Mouse (Mus musculus) lung, embryonic 16.5 days (tissue): ENCODE measurements around the gene Crybg3. TPM values are rescaled to one million over a fixed set of nuclear protein-coding genes. Genes with fewer than 3 reads are reported as not detected.

Source experiments
- ATAC-seq: fragments of 200-750 bp; cut with Nextera tagmentation; 2 replicates; pipeline ENCODE4 v1.8.0; 2017; ENCODE audit warnings: low read depth, mild to moderate bottlenecking, moderate library complexity
- H3K27ac ChIP-seq: fragments of 300-500 bp; sonication (generic); 2 replicates; pipeline ENCODE4 v1.5.1; 2014; ENCODE audit warnings: mild to moderate bottlenecking, control low read depth, low read length
- H3K27me3 ChIP-seq: fragments of 300-500 bp; sonication (generic); 2 replicates; pipeline ENCODE4 v1.6.1; 2014; ENCODE audit warnings: low read depth, low read length, mixed read lengths; ENCODE audit not compliant: control insufficient read depth, insufficient read depth
- H3K36me3 ChIP-seq: fragments of 300-500 bp; sonication (generic); 2 replicates; pipeline ENCODE4 v1.6.1; 2014; ENCODE audit warnings: low read length; ENCODE audit not compliant: control insufficient read depth, insufficient read depth
- H3K4me1 ChIP-seq: fragments of 300-500 bp; sonication (generic); replicated peaks from 2 replicates; pipeline ENCODE4 v1.6.1; 2014; ENCODE audit warnings: low read length, mixed read lengths; ENCODE audit not compliant: control insufficient read depth, insufficient read depth
- H3K4me2 ChIP-seq: fragments of 300-500 bp; sonication (generic); 2 replicates; pipeline ENCODE4 v1.6.1; 2014; ENCODE audit warnings: low read depth, low read length, control low read depth
- H3K4me3 ChIP-seq: fragments of 300-500 bp; sonication (generic); 2 replicates; pipeline ENCODE4 v1.5.1; 2014; ENCODE audit warnings: mild to moderate bottlenecking, low read length, control low read depth
- H3K9ac ChIP-seq: fragments of 300-500 bp; sonication (generic); 2 replicates; pipeline ENCODE4 v1.6.1; 2014; ENCODE audit warnings: low read length, control low read depth
- H3K9me3 ChIP-seq: fragments of 300-500 bp; sonication (generic); 2 replicates; pipeline ENCODE4 v1.6.1; 2016; ENCODE audit warnings: low read length; ENCODE audit not compliant: control insufficient read depth
- WGBS: fragments of 180-500 bp; shearing (Covaris S2); extraction: QIAGEN DNeasy Blood & Tissue Kit; methylation state at CpG from one replicate; pipeline ENCODE4 v1.1.7; 2014; 5-methylcytosine and 5-hydroxymethylcytosine counted together
- polyA plus RNA-seq: library from polyadenylated mRNA; unstranded; fragments of >200 nt; fragmentation: Nextera tagmentation; extraction: Ambion mirVana; gene quantifications from 2 replicates; pipeline ENCODE4 v1.2.1, GENCODE M21; 2015

Crybg3 gene
- polyA plus RNA-seq, 1 experiment from 2014 or later = 5.5 TPM

DNA sequence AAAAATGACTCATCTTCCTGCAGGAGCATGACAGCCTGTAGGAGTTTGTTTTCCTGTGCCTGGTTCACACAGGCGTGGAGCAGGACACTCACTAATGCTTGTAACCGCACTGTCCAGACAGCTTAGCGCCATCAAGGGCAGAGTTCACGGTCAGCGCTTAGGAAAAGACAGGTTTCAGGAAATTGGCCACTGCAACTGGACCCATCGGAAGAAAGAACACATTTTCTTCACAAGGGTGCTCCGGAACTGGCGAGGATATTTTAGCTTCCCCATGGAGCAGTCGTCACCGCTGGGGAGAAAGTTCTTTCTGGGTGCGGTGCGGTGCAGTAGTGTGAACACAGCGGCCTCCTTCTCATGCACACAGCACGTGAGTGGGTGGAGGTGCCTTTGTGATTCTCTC is 107.6 kb downstream of the Crybg3 start:
- Histone ChIP-seq H3K4me3 (no peak overlapping the region), H3K4me1 (no peaks in the 10 kb centered on the region), H3K27me3 (no peaks in the 10 kb centered on the region), H3K4me2 (no peak overlapping the region), H3K9me3 (no peaks in the 10 kb centered on the region), H3K36me3 (peaks cover 23% of the 10 kb centered on the region), H3K9ac (no peak overlapping the region), H3K27ac (no peak overlapping the region)
- ATAC-seq = no peak
- WGBS = 87% methylated on average over 14 of the region's 14 CpGs

- H3K9me3 ChIP-seq = no peaks in the 10 kb centered on the region
- H3K4me1 ChIP-seq = no peaks in the 10 kb centered on the region
- no peak overlapping the region for H3K27ac ChIP-seq
- no peak overlapping the region for H3K4me2 ChIP-seq
- H3K36me3 ChIP-seq = peaks cover 33% of the 10 kb centered on the region
- no peaks in the 10 kb centered on the region for H3K27me3 ChIP-seq
- no peak for ATAC-seq
- no peak overlapping the region for H3K4me3 ChIP-seq
- 84% methylated on average over 9 of the region's 9 CpGs for WGBS
- H3K9ac ChIP-seq = no peak overlapping the region
Measured at GRCm38 (mm10) chr16:59487975-59488548, 112.7 kb downstream of the Crybg3 start.

GRCm38 (mm10) chr16:59487239-59487638 is 113.5 kb downstream of the Crybg3 start:
- H3K4me3 ChIP-seq = no peak overlapping the region
- H3K9me3 ChIP-seq = no peaks in the 10 kb centered on the region
- WGBS = 81% methylated on average over 7 of the region's 7 CpGs
- H3K4me2 ChIP-seq = no peak overlapping the region
- H3K27ac ChIP-seq = no peak overlapping the region
- ATAC-seq = no peak
- H3K9ac ChIP-seq = no peak overlapping the region
- no peaks in the 10 kb centered on the region for H3K27me3 ChIP-seq
- H3K36me3 ChIP-seq = peaks cover 30% of the 10 kb centered on the region
- H3K4me1 ChIP-seq = no peaks in the 10 kb centered on the region

- H3K27me3 ChIP-seq = no peaks in the 10 kb centered on the region
- 84% methylated on average over 3 of the region's 3 CpGs for WGBS
- no peak overlapping the region for H3K27ac ChIP-seq
- H3K4me1 ChIP-seq = peaks cover 2% of the 10 kb centered on the region; the same call in 1 of the 2 replicates
- H3K9me3 ChIP-seq = no peaks in the 10 kb centered on the region
- H3K36me3 ChIP-seq = peaks cover 6% of the 10 kb centered on the region
- no peak overlapping the region for H3K9ac ChIP-seq
- H3K4me2 ChIP-seq = no peak overlapping the region
- ATAC-seq = no peak
- no peak overlapping the region for H3K4me3 ChIP-seq
Measured at GRCm38 (mm10) chr16:59477955-59478354, 122.8 kb downstream of the Crybg3 start.

GRCm38 (mm10) chr16:59474788-59475187 is 126.0 kb downstream of the Crybg3 start:
- no peaks in the 10 kb centered on the region for H3K27me3 ChIP-seq
- H3K4me1 ChIP-seq = peaks cover 8% of the 10 kb centered on the region; the same call in 1 of the 2 replicates
- no peak overlapping the region for H3K4me3 ChIP-seq
- H3K9me3 ChIP-seq = no peaks in the 10 kb centered on the region
- H3K4me2 ChIP-seq = no peak overlapping the region
- no peak for ATAC-seq
- no peak overlapping the region for H3K9ac ChIP-seq
- 10% methylated on average over 1 of the region's 1 CpGs for WGBS
- no peak overlapping the region for H3K27ac ChIP-seq
- H3K36me3 ChIP-seq = 0 out of 2 replicates have a peak, but pooled peaks cover 2% of the 10 kb centered on the region

GRCm38 (mm10) chr16:59472546-59472945 is 128.2 kb downstream of the Crybg3 start:
- peak overlapping the region; percentile 69 for H3K4me2 ChIP-seq
- no peaks in the 10 kb centered on the region for H3K27me3 ChIP-seq
- 0 out of 2 replicates have a peak, but pooled peaks cover 2% of the 10 kb centered on the region for H3K36me3 ChIP-seq
- ATAC-seq = no peak
- 40% methylated on average over 6 of the region's 6 CpGs for WGBS
- H3K27ac ChIP-seq = no peak overlapping the region
- no peak overlapping the region for H3K9ac ChIP-seq
- peak overlapping the region; percentile 73 for H3K4me3 ChIP-seq
- H3K4me1 ChIP-seq = peaks cover 8% of the 10 kb centered on the region; the same call in 1 of the 2 replicates
- no peaks in the 10 kb centered on the region for H3K9me3 ChIP-seq

DNA sequence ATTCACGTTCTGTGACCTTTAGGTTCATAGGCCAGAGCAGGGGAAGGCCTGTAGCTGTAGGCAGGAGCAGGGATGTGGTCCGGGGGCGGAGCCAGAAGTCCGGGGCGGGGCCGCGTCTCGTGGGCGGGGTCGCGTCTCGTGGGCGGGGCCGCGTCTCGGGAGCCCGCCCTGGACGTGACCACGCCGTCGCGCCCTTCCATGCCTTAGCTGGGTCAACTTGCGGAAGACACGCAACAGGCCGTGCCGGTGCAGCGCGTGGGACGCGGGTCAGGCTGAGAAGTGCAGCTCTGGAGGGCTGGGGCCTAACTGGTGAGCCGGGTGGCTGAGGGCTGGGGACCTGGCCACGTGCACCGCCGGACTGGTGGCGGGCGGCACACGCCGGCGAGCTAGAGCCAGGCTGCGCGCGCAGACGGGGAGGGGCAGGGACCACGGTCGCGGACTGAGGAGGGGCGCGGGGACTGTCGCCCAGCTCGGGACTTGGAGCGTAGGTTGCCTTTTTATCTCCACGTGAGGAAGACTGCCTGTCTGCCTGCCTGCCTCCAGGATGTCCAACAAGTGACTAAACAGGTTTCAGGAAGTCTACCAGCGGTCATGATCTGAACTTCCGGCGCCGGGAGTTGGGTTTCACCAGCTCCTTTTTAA is 129.0 kb downstream of the Crybg3 start, which contains the start of gene Riox2:
Gene Riox2, plus strand, starts transcription at position 139 of the 642 bp plus-strand sequence.
- Histone ChIP-seq H3K36me3 (0 out of 2 replicates have a peak, but pooled peaks cover 2% of the 10 kb centered on the region), H3K4me3 (peak within 1 kb of the TSS; percentile 73), H3K4me1 (peaks cover 8% of the 10 kb centered on the region; the same call in 1 of the 2 replicates), H3K27me3 (no peaks in the 10 kb centered on the region), H3K9me3 (no peaks in the 10 kb centered on the region), H3K9ac (peak within 1 kb of the TSS; percentile 79), H3K27ac (peak within 1 kb of the TSS; percentile 25; the same call in 1 of the 2 replicates), H3K4me2 (peak within 1 kb of the TSS; percentile 69)
- peak; percentile 95 for ATAC-seq
- 1% methylated on average over 47 of the region's 56 CpGs for WGBS

DNA sequence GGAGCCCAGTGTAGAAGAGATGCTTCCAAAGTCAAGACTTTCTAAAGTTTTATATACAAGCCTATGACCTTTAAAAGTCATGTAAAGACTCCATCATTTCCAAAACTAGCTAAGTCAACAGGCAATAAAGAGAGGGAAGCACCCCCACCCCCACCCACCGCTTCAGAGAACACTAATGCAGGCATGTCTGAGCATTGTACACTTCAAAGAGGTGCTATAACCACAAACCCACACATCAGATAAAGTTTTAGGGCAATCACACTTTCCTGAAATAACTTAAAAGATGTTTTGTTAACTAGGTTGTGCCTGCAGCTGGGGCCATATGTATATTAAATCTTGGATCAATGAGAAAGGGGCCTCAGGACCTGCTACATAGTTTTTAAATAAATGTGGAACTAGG is 130.9 kb downstream of the Crybg3 start:
- Histone ChIP-seq H3K36me3 (no peaks in the 10 kb centered on the region), H3K9me3 (no peaks in the 10 kb centered on the region), H3K4me2 (no peak overlapping the region), H3K27me3 (no peaks in the 10 kb centered on the region), H3K27ac (no peak overlapping the region), H3K4me1 (peaks cover 8% of the 10 kb centered on the region; the same call in 1 of the 2 replicates), H3K4me3 (no peak overlapping the region), H3K9ac (no peak overlapping the region)
- ATAC-seq = no peak
- WGBS = 61% methylated on average over 1 of the region's 1 CpGs

DNA sequence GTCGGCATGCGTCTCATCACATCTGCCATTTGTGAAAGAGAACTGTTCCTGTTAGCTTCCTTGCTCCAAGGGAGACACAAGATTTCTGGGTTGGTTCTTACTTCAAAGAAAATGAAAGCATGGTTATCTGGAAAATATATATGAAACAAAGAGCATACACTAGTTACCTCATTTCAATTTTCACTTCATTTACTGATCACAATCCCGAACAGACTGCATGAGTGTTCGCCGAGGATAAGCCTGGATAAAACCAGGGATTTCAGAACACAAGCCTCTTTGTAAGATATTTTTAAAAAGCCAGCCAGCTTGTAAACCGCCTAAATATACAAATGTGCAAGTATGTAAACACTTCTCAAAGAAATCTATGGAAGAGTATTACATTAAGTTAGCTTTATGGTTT is 136.8 kb downstream of the Crybg3 start:
- Histone ChIP-seq H3K4me1 (no peaks in the 10 kb centered on the region), H3K9me3 (no peaks in the 10 kb centered on the region), H3K27me3 (no peaks in the 10 kb centered on the region), H3K27ac (no peak overlapping the region), H3K36me3 (no peaks in the 10 kb centered on the region), H3K4me3 (no peak overlapping the region), H3K9ac (no peak overlapping the region), H3K4me2 (no peak overlapping the region)
- WGBS = 78% methylated on average over 6 of the region's 6 CpGs
- ATAC-seq = no peak
